In the genomic region with DNA sequence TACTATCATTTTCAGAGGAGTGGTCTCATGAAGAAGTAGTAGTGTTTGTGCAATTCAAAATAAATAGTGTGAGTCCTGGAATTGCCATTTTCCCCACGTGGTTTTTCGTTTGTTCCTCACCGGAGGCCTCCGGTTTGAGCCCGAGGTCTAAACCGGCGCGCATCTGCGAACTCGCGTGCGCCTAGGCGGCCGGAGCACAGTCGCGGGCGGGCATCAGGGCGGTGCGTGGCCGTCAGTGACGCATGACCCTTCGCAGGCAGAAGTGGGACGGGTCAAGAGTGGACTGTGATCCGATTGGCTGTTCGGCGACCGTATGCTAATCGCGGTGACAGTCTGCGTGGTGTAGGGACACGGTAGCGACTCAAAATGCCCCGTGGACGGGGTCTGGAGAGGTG, we compare ENCODE assay signal across 8 mouse cellular contexts. TPM values are rescaled to one million over a fixed set of nuclear protein-coding genes. Genes with fewer than 3 reads are reported as not detected.
DNase-seq lines count a peak whose midpoint lies in the region; ATAC-seq and TF ChIP-seq lines count a peak whose summit lies in the region.
"Not testable (repeated sequence)": the region's sequence is repeated elsewhere in the genome, so short reads cannot be mapped to it uniquely, and the experiment has no call there.

No protein-coding gene starts in this region.

- H3K4me3 ChIP-seq in hindbrain, embryonic 12.5 days, result peak overlapping the region; percentile 29
- peak overlapping the region; percentile 23 for H3K4me3 ChIP-seq in lung, postnatal 0 days (ENCODE audit: low read depth, low read length)

- not testable (repeated sequence) for H3K27me3 ChIP-seq in hindbrain, embryonic 12.5 days; lung, postnatal 0 days (replicated peaks; ENCODE audit: insufficient read depth, low read length)

- H3K9ac ChIP-seq in hindbrain, embryonic 12.5 days, result 0 out of 2 replicates have a peak overlapping the region, but pooled peaks have one; percentile 29
- H3K9ac ChIP-seq in lung, postnatal 0 days (replicated peaks; ENCODE audit: low read depth), result 0 out of 2 replicates have a peak overlapping the region, but pooled peaks have one; percentile 19

- not testable (repeated sequence) for H3K36me3 ChIP-seq in hindbrain, embryonic 12.5 days; lung, postnatal 0 days (ENCODE audit: insufficient read depth, low read length)

- WGBS in hindbrain, embryonic 12.5 days, result 0% methylated on average over 34 of the region's 34 CpGs
- WGBS in lung, postnatal 0 days, result 0% methylated on average over 30 of the region's 34 CpGs

- peak; percentile 84 for DNase-seq in NIH3T3 (ENCODE audit: low read depth)
- peak; percentile 93 to 95 for DNase-seq in cerebellum, postnatal 14 days
- peak; percentile 84 to 91 for DNase-seq in frontal cortex, postnatal 14 days (ENCODE audit: low spot score in 2 of 2)
- DNase-seq in layer of hippocampus, postnatal 14 days (ENCODE audit: low spot score in 2 of 2), result peak; percentile 88 to 93
- peak; percentile 86 for DNase-seq in lung, postnatal 0 days (ENCODE audit: low spot score)
- peak; percentile 82 for DNase-seq in ovary, postnatal 10 days (ENCODE audit: low spot score)
- DNase-seq in thymus, postnatal 0 days (ENCODE audit: low spot score), result peak; percentile 32

- ATAC-seq in hindbrain, embryonic 12.5 days (ENCODE audit: low FRiP score), result peak; percentile 97
- peak; percentile 98 for ATAC-seq in lung, postnatal 0 days

- H3K4me2 ChIP-seq in hindbrain, embryonic 12.5 days (replicated peaks), result peak overlapping the region; percentile 59
- H3K4me2 ChIP-seq in lung, postnatal 0 days (replicated peaks; ENCODE audit: low read depth, low read length), result peak overlapping the region; percentile 56

- TF ChIP-seq EP300 in lung, postnatal 0 days (IDR thresholded peaks at IDR 0.05), result not testable (repeated sequence)

- not testable (repeated sequence) for H3K4me1 ChIP-seq in hindbrain, embryonic 12.5 days; lung, postnatal 0 days (ENCODE audit: insufficient read depth, low read depth, low read length)

- not testable (repeated sequence) for TF ChIP-seq CTCF in lung, postnatal 0 days (IDR thresholded peaks at IDR 0.05)

- not testable (repeated sequence) for H3K9me3 ChIP-seq in hindbrain, embryonic 12.5 days (replicated peaks); lung, postnatal 0 days (ENCODE audit: low read length)

- peak overlapping the region; percentile 64 for H3K27ac ChIP-seq in hindbrain, embryonic 12.5 days
- not testable (repeated sequence) for H3K27ac ChIP-seq in lung, postnatal 0 days (ENCODE audit: low read length)

RNA-seq across cellular contexts. Expression of a gene that starts 43.2 kb away (rescaled TPM):
- polyA plus RNA-seq in hindbrain, embryonic 12.5 days (2016; fragmentation: Nextera tagmentation; extraction: Ambion mirVana), result 0.10 and 0.38 TPM in 2 replicates
- under 1 TPM; 0.12 to 0.51 TPM for total RNA-seq in layer of hippocampus, postnatal 14 days (2021)
- 1.1 and 2.7 TPM in 2 replicates for polyA plus RNA-seq in lung, postnatal 0 days (2015; fragmentation: Nextera tagmentation; extraction: Ambion mirVana)
- polyA plus RNA-seq in thymus, postnatal 0 days (2015; fragmentation: Nextera tagmentation; extraction: Ambion mirVana), result 0.53 and 0.62 TPM in 2 replicates

RNA-seq across cellular contexts. Expression of a gene that starts 43.3 kb away (rescaled TPM):
- polyA plus RNA-seq in hindbrain, embryonic 12.5 days (2016; fragmentation: Nextera tagmentation; extraction: Ambion mirVana), result 8.6 and 10.1 TPM in 2 replicates
- total RNA-seq in layer of hippocampus, postnatal 14 days (2021), result 1 to 10 TPM; 3.9 to 4.4 TPM
- polyA plus RNA-seq in lung, postnatal 0 days (2015; fragmentation: Nextera tagmentation; extraction: Ambion mirVana), result 1.2 and 1.7 TPM in 2 replicates
- 6.8 and 6.9 TPM in 2 replicates for polyA plus RNA-seq in thymus, postnatal 0 days (2015; fragmentation: Nextera tagmentation; extraction: Ambion mirVana)

Comparison
In these comparisons a context has a peak if more than half of its experiments do, and no peak if none do; other contexts are left out.
1. DNase-seq: peak in every context shown above with its lines; median percentile 94 in cerebellum, postnatal 14 days; 90 in layer of hippocampus, postnatal 14 days; 88 in frontal cortex, postnatal 14 days; 86 in lung, postnatal 0 days; 84 in NIH3T3; 82 in ovary, postnatal 10 days; 32 in thymus, postnatal 0 days.